Mouse (Mus musculus) megakaryocyte, adult 5-6 weeks (primary cell): ENCODE measurements around the gene Clcn6. TPM values are rescaled to one million over a fixed set of nuclear protein-coding genes. Genes with fewer than 3 reads are reported as not detected.

ENCODE experiments used
- ATAC-seq: 2 replicates; pipeline ENCODE4 v1.8.0; 2016; ENCODE audit warnings: mild to moderate bottlenecking, inconsistent platforms; ENCODE audit not compliant: poor library complexity, severe bottlenecking
- total RNA-seq, 2 experiments: library from RNA; stranded (forward) in 1 of 2; stranded (reverse) in 1 of 2; fragments of 153-499, 151-499 nt in 1 of 2; fragments of 221-1000, 200-1000 nt in 1 of 2; gene quantifications; 2 replicates each; pipeline versions ENCODE4 v1.2.3 to v1.2.4; 2015 to 2017

Gene Clcn6
- total RNA-seq, 2 experiments from 2014 or later: 2.7 to 7.0 TPM

DNA sequence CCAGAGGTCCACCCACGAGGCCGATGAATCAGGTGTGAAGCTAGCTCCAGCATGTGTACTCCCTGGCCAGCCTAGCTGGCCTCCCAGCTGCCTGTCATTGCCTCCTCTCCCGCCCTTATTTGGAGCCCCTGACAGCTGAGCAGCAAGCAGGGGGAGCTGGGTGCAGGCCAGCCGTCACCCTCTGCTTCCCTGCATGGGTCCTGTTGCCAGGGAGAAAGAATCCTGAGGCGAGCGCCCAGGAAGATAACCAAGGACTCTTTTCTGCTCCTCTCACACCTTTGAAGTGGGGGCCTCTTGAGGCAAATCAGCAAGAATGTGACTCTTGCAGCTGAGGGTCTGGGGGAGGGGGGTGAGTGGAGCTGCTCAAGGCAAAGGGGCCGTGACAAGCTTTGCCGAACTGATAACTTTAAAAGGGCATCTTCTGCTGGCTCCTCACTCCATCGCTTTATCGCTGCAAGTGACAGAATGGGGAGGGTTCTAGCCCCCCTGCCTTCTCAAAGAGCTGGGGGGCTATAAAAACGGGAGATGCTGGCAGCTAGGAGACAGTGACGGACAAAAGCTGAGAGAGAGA is 38.3 kb downstream of the Clcn6 start, which contains the start of gene Nppa:
TSS of gene Nppa (plus strand) at position 521 of the 571 bp plus-strand sequence.
- ATAC-seq: no peak

DNA sequence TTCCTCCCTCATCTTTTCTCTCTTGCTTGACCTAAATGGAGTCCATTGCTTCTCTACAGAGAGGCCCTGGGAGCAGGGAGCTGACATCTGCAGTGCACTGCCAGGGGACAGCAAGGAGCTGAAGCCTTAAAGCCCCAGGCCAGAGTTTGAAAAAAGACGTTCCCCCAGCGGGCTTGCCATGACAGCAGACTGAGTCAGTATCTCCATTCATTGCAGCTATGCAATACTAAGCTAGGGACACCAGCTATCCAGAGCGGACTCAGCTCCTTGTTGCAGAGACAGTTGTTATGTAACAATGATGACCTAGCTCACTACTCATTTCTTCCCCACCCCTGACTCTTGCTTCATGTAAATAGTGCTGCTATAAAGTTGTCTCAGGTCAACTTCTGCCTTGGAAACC is 43.3 kb downstream of the Clcn6 start:
- no peak for ATAC-seq

DNA sequence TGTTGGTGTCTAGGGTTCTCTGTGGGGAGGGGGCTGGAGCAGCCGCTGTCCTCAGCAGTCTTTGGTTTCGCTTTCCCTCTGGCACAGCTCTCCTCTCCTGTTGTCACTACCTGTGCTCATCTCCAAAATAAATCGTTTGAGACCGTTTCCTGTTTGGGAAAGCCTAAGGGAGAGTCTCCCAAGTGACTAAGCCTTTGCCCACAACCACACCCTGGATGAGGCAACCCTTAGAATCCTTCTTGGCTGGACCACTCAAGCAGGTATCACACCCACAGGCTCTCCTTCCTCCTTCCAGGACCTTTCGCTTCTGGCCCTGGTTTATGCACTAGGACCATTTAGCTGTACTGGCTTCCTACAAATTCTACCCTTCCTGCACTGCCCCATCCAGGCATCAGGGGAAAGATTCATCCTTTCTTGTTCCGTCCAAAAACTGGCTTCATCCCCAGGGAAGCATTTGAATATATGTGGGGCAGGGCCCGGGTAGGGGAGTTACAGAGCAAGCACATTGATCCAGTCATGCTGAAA is 45.0 kb downstream of the Clcn6 start:
- no peak for ATAC-seq

DNA sequence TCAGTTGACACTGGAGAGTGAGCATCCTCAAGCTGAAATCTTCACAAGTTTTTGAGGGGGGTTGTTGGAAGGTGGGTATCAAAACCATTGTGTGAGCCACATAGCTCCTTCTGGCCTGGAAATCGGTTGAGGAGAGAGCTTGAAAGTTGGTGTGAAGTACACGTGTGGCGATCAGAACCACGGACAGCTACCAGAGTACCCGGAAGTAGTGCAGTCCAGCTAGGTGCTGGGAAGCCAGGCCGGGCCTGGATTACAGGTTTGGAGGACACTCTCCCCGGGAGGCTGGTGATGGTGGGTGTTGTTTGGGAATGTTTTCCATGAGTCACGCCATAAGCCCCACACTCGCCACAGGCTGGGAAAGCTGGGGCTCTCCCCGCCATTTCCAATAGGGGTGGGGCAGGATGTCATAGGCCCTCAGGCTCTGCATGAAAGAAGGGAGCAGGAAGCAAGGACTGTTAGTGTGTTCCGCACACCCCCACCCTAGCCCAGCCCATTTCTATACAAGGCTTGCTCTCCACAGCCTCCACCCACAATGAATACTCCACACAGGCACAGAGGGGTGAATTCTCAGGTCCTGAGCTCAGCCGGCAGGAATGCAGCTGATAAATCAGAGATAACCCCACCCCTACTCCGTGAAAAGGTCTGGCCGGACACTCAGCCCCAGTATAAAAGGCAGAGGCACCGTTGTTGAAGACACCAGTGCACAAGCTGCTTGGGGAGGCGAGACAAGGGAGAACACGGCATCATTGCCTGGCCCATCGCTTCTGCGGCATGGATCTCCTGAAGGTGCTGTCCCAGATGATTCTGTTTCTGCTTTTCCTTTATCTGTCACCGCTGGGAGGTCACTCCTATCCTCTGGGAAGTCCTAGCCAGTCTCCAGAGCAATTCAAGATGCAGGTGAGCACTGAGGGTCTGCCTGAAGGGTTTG is 53.2 kb downstream of the Clcn6 start, which contains the start of gene Nppb:
TSS of gene Nppb (plus strand) at position 584 of the 928 bp plus-strand sequence.
- no peak for ATAC-seq

DNA sequence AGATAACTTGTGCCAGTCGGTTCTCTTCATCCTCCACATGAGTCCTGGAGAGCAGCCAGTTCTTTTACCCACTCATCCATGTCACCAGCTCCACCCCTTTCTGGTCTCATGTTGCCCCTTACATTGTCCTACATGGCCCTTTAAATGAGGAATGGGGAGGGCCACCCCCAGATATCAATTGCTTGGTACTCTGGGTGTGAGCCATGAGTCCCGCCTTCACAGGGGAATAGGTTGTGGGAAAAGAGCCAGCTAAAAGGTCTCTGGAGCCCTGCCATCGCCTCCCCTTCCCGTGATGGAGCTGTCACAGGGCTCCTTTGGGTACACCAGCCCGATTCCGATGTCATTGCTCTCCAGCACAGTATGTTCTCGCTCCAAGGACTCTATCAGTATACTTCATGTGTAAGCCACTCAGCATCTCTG is 59.2 kb downstream of the Clcn6 start:
- ATAC-seq: no peak

DNA sequence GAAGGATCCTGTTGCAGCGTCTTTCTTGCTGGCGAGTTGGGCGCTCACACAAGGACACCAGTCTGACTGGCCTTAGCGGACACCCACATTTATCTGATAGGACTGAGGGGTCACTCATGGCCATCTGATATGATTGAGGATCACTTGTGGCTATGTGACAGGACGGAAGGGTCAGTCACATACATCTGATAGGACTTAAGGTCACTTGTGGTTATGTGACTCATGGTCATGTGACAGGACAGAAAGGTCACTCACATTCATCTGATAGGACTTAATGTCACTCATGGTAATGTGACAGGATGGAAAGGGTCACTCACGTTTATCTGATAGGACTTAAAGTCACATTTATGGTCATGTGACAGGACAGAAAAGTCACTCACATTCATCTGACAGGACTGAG is 60.2 kb downstream of the Clcn6 start:
- no peak for ATAC-seq

DNA sequence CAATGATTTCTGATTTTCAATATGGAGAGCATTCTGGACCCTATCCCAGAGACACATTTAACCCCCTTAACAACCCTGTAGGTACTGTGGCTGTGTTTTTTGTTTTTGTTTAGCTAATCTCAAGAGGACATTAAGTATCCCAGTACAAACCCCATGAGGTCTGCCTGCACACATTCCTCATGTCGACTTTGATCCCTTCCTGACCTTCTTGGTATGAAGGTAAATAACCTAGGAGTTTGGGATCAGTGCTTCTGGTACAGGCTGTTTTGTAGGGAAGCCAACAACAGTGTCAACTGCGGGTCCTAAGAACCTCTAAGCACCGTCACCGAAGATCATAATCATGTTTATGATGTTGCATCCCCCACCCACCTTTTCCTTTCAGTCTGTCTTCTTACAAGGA is 60.9 kb downstream of the Clcn6 start:
- ATAC-seq: no peak

DNA sequence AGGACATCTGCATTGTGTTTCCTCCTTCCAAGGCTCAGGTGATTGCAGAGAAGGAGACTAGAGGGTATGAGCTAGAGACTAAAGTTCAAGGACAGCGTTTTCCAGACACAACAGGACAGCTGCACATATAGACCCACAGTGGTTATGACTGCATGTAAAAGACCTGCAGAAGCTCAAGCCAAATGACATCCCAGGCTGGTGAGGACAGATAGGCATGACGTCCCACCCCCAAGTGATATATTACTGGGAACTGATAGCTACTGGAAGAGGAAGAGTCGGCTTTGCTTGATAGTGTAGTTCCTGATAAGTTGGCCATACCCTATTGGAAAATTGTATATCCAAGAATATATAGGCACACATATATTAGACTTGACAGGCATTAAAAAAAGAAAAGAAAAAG is 62.4 kb downstream of the Clcn6 start:
- no peak for ATAC-seq

DNA sequence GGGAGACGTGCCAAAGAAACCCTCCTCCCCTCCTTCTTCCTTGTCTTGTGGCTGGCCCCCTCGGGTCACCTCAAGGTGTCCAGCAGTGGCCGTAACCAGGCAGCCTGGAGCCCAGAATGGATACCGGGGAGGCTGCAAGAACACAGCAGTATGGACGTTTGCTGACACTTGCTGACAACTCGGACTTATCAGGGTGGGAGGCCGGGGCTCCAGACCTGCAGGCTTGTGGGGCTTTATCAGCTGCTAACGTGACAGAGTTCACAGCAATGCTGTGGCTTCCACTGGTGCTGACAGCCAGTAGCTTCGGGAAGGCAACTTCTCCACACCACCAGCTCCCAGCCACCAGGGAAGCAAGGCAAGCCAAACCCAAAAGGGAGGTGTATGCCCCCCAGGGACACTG is 69.3 kb downstream of the Clcn6 start:
- ATAC-seq: no peak

DNA sequence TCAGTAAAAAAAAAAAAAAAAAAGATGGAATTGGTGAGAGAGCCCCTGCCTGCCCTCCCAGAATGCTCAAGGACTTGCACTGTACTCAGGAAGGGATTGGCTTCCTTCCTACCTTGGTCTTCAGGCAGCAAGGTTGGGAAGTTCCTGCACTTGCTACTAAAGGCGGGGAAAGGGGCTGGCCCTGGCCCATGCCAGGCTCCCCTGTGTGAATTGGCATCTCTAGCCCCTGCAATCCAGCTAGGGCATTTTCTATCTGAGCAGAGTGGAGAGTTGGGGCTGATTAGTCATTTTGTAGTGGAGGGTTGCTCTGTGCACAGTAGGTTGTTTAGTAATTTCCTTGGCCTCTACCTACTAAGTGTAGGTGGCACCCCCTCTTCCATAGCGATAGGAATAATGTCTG is 69.8 kb downstream of the Clcn6 start:
- no peak for ATAC-seq

DNA sequence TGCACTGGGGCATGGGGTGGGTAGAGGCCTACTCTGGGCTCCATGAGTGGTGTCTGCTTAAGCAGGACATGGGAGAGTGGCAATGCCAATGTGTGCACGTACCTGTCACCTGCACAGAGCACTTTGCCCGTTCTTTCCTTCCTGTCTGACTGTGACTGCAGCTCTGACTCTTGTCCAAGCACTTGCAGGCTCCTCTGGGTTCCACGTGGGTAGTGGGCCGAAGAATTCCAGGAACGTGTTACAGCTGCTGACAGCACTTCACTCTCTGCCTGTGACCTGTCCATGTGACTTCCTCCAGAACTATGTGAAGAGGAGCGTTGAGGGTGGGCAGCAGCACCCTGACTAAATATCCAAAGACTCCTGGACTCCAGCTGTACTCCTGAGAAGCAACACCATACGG is 72.9 kb downstream of the Clcn6 start:
- ATAC-seq: no peak

DNA sequence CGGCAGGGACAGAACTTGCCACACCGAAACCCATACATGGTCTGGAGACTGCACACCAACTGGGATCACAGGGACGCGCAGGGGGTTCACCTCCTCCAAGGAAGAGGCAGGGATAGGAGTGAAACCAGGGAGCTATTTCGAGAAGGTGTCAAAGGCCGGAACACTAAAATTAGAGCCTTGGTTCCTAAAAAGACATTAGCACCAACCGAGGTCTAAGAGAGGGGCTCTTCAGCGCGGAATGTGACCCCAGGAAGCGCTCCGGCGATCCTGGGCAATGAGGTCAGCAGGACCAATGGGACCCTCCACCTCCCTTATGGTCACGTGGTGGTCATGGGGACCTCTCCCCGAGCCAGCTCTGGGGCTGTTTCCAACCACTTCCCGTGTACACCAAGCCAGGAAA is 75.0 kb downstream of the Clcn6 start:
- no peak for ATAC-seq

DNA sequence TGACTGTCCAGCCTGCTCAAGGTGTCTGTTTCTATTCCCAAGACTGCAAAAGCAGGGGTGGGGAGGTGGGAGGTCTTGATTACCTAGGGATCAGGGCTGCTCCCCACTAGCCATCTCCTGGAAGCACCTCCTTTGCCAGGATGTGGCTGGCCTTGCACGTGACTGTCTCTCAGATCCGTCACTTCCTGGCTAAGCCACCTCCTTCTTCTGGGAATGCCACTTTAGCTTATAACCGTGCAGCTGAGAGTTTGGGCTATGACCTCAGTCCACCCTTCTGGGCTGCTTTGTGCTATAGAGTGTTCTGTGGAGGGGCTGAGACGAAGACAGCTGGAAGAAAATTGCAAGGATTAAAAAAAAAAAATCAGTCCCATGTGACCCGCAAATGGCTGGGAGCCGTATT is 75.8 kb downstream of the Clcn6 start:
- ATAC-seq: no peak

DNA sequence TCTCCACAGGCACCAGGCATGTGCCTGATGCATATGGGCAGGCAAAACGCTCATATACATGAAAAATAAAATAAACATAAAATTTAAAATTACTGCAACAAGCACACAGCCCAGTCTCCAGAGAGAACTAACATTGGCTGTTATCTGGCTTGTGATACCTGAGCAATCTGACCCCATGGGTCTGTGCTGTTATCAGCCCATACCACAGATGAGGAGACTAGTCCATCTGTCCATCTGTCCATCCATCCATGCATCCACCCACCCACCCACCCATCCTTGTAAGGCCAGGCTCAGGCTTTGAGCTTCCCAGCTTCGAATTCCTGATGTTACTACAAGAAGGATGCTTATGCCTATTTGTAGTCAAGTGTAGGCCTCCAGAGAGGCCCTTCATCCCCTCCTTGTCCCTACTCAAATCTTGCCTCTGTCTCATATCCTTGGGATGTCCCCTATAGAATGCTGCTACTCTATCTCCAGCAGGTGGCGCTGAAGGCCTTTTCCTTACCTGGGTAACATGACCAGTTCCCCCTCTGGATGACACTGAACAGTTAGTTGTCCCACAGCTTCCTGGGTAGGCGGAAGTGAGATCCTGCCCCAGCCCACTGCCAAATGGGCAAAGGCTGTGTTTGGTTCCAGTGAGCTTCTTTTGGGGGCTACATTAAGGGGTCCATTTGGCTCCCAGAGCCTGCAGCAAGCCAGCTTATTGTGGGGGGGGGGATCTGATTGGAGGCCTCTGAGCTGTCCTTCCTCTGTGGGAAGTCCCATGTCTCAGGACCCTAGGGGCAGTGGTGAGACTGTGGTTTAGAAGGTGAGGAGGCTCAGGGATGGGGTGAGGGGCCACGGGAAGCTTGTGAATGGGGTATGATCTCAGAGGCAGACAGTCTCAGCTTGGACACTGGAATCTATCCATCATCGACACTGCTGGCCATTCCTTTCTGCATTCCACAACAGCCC is 78.5 kb downstream of the Clcn6 start:
- ATAC-seq: peak; percentile 96

DNA sequence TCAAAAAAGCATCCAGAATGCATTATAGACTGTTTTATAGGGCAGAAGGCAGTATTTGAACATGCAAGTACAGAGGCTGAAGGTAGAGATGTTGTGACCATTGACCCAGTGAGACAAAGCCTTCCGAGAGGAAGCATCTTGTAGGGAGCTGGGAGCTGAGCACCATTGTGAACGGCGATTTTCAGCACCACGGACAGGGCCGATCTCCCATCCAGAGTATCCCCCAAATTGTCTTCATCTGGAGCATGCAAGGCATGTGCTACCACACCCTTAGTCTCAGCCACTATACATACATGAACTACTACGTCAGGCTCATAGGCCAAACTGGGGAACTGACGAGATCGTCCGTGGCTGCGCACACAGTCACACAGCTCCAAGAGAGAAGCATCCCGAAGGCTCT is 81.5 kb downstream of the Clcn6 start:
- ATAC-seq: no peak

Other genes with a start within 250 kb of the Clcn6 start
- gene Zfp984, start 229.0 kb downstream of the Clcn6 start, total RNA-seq (2015): 77.3 and 82.7 TPM in 2 replicates
- 41.7 and 44.5 TPM in 2 replicates for gene Zfp984, start 229.0 kb downstream of the Clcn6 start, total RNA-seq (2017)
- gene Zfp933, start 190.5 kb downstream of the Clcn6 start, total RNA-seq (2015): 5.4 and 6.5 TPM in 2 replicates
- gene Zfp933, start 190.5 kb downstream of the Clcn6 start, total RNA-seq (2017): 5.8 and 6.3 TPM in 2 replicates
- 47.8 and 52.8 TPM in 2 replicates for gene Miip, start 170.0 kb downstream of the Clcn6 start, total RNA-seq (2015)
- 61.5 and 72.5 TPM in 2 replicates for gene Miip, start 170.0 kb downstream of the Clcn6 start, total RNA-seq (2017)
- gene Fv1, start 169.8 kb downstream of the Clcn6 start, total RNA-seq (2015): 2.5 and 6.6 TPM in 2 replicates
- gene Fv1, start 169.8 kb downstream of the Clcn6 start, total RNA-seq (2017): 11.5 and 15.3 TPM in 2 replicates
- 12.5 and 12.7 TPM in 2 replicates for gene Mfn2, start 134.1 kb downstream of the Clcn6 start, total RNA-seq (2015)
- gene Mfn2, start 134.1 kb downstream of the Clcn6 start, total RNA-seq (2017): 15.7 and 17.4 TPM in 2 replicates
- gene Plod1, start 102.1 kb downstream of the Clcn6 start, total RNA-seq (2015): 10.5 TPM in 2 replicates
- 22.9 and 25.7 TPM in 2 replicates for gene Plod1, start 102.1 kb downstream of the Clcn6 start, total RNA-seq (2017)
- gene 2510039O18Rik, start 97.9 kb downstream of the Clcn6 start, total RNA-seq (2015): 39.4 and 41.4 TPM in 2 replicates
- 42.1 and 45.5 TPM in 2 replicates for gene 2510039O18Rik, start 97.9 kb downstream of the Clcn6 start, total RNA-seq (2017)
- not detected in 2 replicates for gene Nppb, start 53.0 kb downstream of the Clcn6 start, total RNA-seq (2015)
- gene Nppb, start 53.0 kb downstream of the Clcn6 start, total RNA-seq (2017): not detected in 2 replicates
- gene Nppa, start 38.1 kb downstream of the Clcn6 start, total RNA-seq (2015): not detected in 2 replicates
- not detected in 2 replicates for gene Nppa, start 38.1 kb downstream of the Clcn6 start, total RNA-seq (2017)
- 14.0 and 14.3 TPM in 2 replicates for gene Mthfr, start 256 bp upstream of the Clcn6 start, total RNA-seq (2015)
- 10.1 and 15.8 TPM in 2 replicates for gene Mthfr, start 256 bp upstream of the Clcn6 start, total RNA-seq (2017)
- 13.8 and 19.0 TPM in 2 replicates for gene Agtrap, start 49.2 kb upstream of the Clcn6 start, total RNA-seq (2015)
- 31.9 and 36.0 TPM in 2 replicates for gene Agtrap, start 49.2 kb upstream of the Clcn6 start, total RNA-seq (2017)
- gene Mad2l2, start 91.6 kb upstream of the Clcn6 start, total RNA-seq (2015): 21.9 and 25.3 TPM in 2 replicates
- 3.6 and 5.9 TPM in 2 replicates for gene Mad2l2, start 91.6 kb upstream of the Clcn6 start, total RNA-seq (2017)
- not detected in 2 replicates for gene Draxin, start 91.9 kb upstream of the Clcn6 start, total RNA-seq (2015)
- gene Draxin, start 91.9 kb upstream of the Clcn6 start, total RNA-seq (2017): 0.04 TPM in 1 of 2 replicates, not detected in the other
- gene Fbxo6, start 113.3 kb upstream of the Clcn6 start, total RNA-seq (2015): 29.3 and 30.8 TPM in 2 replicates
- 13.5 and 16.8 TPM in 2 replicates for gene Fbxo6, start 113.3 kb upstream of the Clcn6 start, total RNA-seq (2017)
- 0.93 TPM in 1 of 2 replicates, not detected in the other for gene Fbxo44, start 121.7 kb upstream of the Clcn6 start, total RNA-seq (2015)
- 0.61 and 0.77 TPM in 2 replicates for gene Fbxo44, start 121.7 kb upstream of the Clcn6 start, total RNA-seq (2017)
- gene Fbxo2, start 121.8 kb upstream of the Clcn6 start, total RNA-seq (2015): not detected in 2 replicates
- gene Fbxo2, start 121.8 kb upstream of the Clcn6 start, total RNA-seq (2017): not detected in 2 replicates
- gene Disp3, start 249.1 kb upstream of the Clcn6 start, total RNA-seq (2015): not detected in 2 replicates
- not detected in 2 replicates for gene Disp3, start 249.1 kb upstream of the Clcn6 start, total RNA-seq (2017)